Mouse (Mus musculus): ENCODE measurements around the gene Gm37240. TPM values are rescaled to one million over a fixed set of nuclear protein-coding genes. Genes with fewer than 3 reads are reported as not detected.

Gm37240 gene
- polyA plus RNA-seq, 1 experiment = not detected

DNA sequence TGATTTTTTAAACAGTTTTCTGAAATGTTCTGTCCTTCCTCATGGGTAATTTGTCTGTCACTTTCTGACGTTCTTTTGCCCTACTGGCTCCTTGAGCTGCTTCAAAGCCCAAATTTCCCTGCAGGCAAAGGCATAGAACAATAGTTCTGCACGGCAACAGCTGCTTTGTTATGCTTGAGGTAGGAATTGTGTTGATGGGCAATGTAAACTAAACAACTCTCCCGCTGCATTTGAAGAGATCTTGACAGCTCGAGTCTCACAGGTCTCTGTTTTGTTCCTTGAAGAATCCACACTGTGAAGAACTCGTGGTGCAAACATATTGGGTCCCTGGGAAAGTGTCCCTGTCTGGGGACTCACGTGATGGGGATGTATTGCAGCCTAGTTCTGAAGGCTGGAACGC is 746.8 kb downstream of the Gm37240 start:
- peaks cover 3% of the 10 kb centered on the region; the same call in 1 of the 2 replicates for H3K4me1 ChIP-seq (ENCODE audit: control insufficient read depth, insufficient read depth, low read length)
- H3K4me3 ChIP-seq (ENCODE audit: insufficient read depth, low read depth, low read length) = no peak overlapping the region
- 62% methylated on average over 7 of the region's 7 CpGs for WGBS
- TF ChIP-seq CTCF (IDR thresholded peaks at IDR 0.05; ENCODE audit: insufficient read depth, low read depth, low read length) (no peak), POLR2A (IDR thresholded peaks at IDR 0.05; ENCODE audit: insufficient read depth, low read depth, low read length) (no peak)
- H3K27ac ChIP-seq (ENCODE audit: insufficient read depth, low read depth, low read length) = no peak overlapping the region

DNA sequence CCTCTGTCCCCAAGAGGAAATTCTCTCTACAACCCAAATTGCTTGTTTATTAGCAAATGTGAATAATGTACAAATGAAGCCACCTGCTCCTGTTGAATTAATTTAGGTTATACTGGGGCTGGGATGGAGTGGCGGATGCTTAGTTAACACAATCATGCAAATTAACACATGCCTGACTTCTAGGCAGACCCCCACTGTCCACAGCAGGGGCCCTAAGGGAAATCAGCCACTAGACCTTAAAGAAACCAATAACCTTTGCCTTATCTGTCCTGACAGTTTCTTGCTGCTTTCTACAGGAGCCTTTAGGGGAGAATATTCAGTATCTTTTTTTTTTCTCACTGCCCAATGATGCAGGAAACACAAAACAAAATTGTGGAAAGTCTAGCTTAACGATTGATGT is 748.9 kb downstream of the Gm37240 start:
- Histone ChIP-seq H3K4me3 (ENCODE audit: insufficient read depth, low read depth, low read length) (no peak overlapping the region), H3K4me1 (ENCODE audit: control insufficient read depth, insufficient read depth, low read length) (no peaks in the 10 kb centered on the region), H3K27ac (ENCODE audit: insufficient read depth, low read depth, low read length) (no peak overlapping the region)
- TF ChIP-seq POLR2A (IDR thresholded peaks at IDR 0.05; ENCODE audit: insufficient read depth, low read depth, low read length) (no peak), CTCF (IDR thresholded peaks at IDR 0.05; ENCODE audit: insufficient read depth, low read depth, low read length) (no peak)
- 60% methylated on average over 2 of the region's 2 CpGs for WGBS

DNA sequence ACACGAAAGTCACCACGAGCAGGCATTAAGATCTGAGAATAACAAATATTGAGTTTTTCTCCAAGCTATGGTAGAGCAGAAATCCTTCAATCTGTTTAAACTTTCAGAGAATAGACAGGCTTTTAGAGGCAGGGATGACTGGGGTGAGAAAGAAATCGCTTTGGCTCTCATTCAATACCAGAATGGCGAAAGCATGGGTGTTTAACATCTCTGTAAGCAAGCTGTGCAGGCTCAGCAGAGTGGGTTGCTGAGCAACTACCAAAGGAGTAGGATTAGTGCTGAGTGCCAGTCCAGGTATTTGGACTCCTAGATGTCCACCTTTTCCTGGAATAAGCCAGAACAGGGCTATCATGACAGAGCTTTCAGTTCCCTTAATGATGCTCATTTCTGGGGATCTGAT is 753.8 kb downstream of the Gm37240 start:
- 60% methylated on average over 4 of the region's 4 CpGs for WGBS
- TF ChIP-seq CTCF (IDR thresholded peaks at IDR 0.05; ENCODE audit: insufficient read depth, low read depth, low read length) = no peak
- TF ChIP-seq POLR2A (IDR thresholded peaks at IDR 0.05; ENCODE audit: insufficient read depth, low read depth, low read length) = no peak
- H3K4me3 ChIP-seq (ENCODE audit: insufficient read depth, low read depth, low read length) = no peak overlapping the region
- H3K4me1 ChIP-seq (ENCODE audit: control insufficient read depth, insufficient read depth, low read length) = no peaks in the 10 kb centered on the region
- H3K27ac ChIP-seq (ENCODE audit: insufficient read depth, low read depth, low read length) = no peak overlapping the region

DNA sequence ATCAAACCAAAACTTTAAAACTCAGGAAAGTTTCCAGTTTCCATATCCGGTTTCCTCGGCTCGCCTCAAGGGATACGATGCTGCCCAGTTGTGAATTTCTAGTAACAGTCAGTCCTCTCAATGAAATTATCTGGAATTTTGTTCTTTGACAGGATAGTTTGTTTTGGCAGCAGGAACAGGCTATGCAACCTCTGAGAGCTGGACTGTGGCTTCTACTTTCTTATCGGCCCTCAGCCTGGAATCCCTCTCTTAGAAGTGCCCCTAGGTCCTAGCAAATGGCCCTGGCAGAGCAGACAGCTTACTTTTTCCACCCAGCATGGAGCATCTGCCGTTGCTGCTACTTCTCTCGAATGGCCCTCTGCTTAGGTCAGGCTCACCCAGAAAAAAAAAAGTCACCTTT is 755.4 kb downstream of the Gm37240 start:
- no peak for TF ChIP-seq CTCF (IDR thresholded peaks at IDR 0.05; ENCODE audit: insufficient read depth, low read depth, low read length)
- no peak for TF ChIP-seq POLR2A (IDR thresholded peaks at IDR 0.05; ENCODE audit: insufficient read depth, low read depth, low read length)
- no peaks in the 10 kb centered on the region for H3K4me1 ChIP-seq (ENCODE audit: control insufficient read depth, insufficient read depth, low read length)
- WGBS = 90% methylated on average over 7 of the region's 7 CpGs

DNA sequence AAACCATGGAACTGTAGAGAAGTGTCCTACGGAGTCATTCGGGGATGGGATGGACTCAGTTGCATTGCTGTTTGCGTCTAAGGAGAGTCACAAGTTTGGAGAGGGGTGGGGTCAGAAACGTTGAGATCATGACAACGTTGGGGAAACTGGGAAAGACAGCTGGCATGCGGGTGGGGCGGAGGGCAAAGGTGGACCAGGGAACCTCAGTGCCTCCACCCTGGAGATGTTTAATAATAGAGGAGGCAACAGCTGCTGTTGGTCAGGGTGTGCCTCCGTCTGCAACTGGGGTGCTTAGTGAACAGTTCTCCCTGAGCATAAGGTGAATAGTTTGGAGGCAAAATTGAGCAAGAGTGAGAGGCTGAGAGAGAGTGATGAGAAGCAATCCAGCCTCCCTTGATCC is 758.8 kb downstream of the Gm37240 start:
- H3K4me1 ChIP-seq (ENCODE audit: control insufficient read depth, insufficient read depth, low read length) = no peaks in the 10 kb centered on the region
- H3K4me3 ChIP-seq (ENCODE audit: insufficient read depth, low read depth, low read length) = no peak overlapping the region
- H3K27ac ChIP-seq (ENCODE audit: insufficient read depth, low read depth, low read length) = no peak overlapping the region
- no peak for TF ChIP-seq POLR2A (IDR thresholded peaks at IDR 0.05; ENCODE audit: insufficient read depth, low read depth, low read length)
- no peak for TF ChIP-seq CTCF (IDR thresholded peaks at IDR 0.05; ENCODE audit: insufficient read depth, low read depth, low read length)
- WGBS = 92% methylated on average over 8 of the region's 8 CpGs

More for the DNA sequence above, 755.4 kb downstream of the Gm37240 start:
- Histone ChIP-seq H3K27ac (ENCODE audit: insufficient read depth, low read depth, low read length) (no peak overlapping the region), H3K4me3 (ENCODE audit: insufficient read depth, low read depth, low read length) (no peak overlapping the region)

DNA sequence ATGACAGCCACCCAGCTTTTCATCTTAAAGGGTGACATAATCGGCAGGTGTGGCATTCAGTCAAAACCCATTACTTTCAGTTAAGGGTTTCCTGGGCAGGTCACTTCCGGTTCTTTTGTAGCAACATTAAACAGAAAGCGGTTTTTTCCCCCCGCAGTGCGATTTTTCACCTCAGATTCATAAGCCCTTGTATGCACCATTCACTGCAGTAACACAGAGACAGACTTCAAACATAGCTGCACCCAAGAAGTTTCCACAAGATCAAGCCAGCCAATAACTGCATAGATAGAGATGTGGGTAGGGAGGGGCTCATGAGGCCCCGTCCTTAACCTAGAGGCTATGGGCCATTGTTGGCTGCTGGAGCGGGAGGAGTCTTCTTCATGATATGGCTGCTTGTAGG is 760.3 kb downstream of the Gm37240 start:
- TF ChIP-seq CTCF (IDR thresholded peaks at IDR 0.05; ENCODE audit: insufficient read depth, low read depth, low read length) (no peak), POLR2A (IDR thresholded peaks at IDR 0.05; ENCODE audit: insufficient read depth, low read depth, low read length) (no peak)
- no peaks in the 10 kb centered on the region for H3K4me1 ChIP-seq (ENCODE audit: control insufficient read depth, insufficient read depth, low read length)
- H3K27ac ChIP-seq (ENCODE audit: insufficient read depth, low read depth, low read length) = no peak overlapping the region
- WGBS = 91% methylated on average over 7 of the region's 7 CpGs
- H3K4me3 ChIP-seq (ENCODE audit: insufficient read depth, low read depth, low read length) = no peak overlapping the region

DNA sequence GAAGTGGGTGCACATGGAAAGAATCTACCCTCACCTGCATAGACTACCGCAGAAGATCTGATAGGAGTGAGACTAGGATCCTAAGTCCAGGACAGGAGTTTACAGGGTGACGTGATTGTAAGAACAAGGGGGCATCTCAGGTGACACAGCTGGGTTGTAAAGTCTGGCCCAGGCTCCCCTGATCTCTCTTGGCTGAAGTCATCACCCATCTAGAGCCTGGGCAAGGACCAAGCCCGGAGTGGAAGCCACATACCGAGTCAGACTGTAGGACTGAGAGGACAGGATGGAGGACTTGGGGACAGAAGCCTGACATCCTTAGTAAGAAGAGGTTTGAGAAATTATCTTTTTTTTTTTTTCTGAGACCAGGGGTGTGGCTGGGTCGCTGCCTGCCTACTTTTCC is 761.8 kb downstream of the Gm37240 start:
- 96% methylated on average over 5 of the region's 5 CpGs for WGBS
- no peak overlapping the region for H3K27ac ChIP-seq (ENCODE audit: insufficient read depth, low read depth, low read length)
- no peaks in the 10 kb centered on the region for H3K4me1 ChIP-seq (ENCODE audit: control insufficient read depth, insufficient read depth, low read length)
- TF ChIP-seq POLR2A (IDR thresholded peaks at IDR 0.05; ENCODE audit: insufficient read depth, low read depth, low read length) = no peak
- no peak for TF ChIP-seq CTCF (IDR thresholded peaks at IDR 0.05; ENCODE audit: insufficient read depth, low read depth, low read length)
- no peak overlapping the region for H3K4me3 ChIP-seq (ENCODE audit: insufficient read depth, low read depth, low read length)

DNA sequence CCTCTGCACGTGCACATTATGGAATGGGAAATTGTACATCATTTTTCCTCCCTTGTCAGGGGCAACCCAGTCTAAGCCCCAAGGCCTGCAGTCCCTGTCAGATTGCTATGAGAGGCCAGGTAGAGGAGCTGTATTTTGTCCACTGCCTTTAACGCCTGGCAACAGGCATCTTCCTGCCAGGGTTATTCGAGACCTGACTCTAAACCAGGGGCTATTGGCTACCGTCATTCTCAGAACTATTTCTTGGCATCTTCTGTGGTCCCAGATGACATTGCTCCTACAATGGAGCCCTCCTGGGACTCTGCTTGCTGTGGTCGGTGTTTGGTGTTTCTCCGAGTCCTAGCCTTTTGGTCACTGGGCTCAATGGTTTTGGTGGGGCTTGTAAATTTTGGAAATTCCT is 762.4 kb downstream of the Gm37240 start:
- H3K27ac ChIP-seq (ENCODE audit: insufficient read depth, low read depth, low read length) = no peak overlapping the region
- TF ChIP-seq POLR2A (IDR thresholded peaks at IDR 0.05; ENCODE audit: insufficient read depth, low read depth, low read length) = no peak
- TF ChIP-seq CTCF (IDR thresholded peaks at IDR 0.05; ENCODE audit: insufficient read depth, low read depth, low read length) = no peak
- WGBS = 89% methylated on average over 6 of the region's 6 CpGs

DNA sequence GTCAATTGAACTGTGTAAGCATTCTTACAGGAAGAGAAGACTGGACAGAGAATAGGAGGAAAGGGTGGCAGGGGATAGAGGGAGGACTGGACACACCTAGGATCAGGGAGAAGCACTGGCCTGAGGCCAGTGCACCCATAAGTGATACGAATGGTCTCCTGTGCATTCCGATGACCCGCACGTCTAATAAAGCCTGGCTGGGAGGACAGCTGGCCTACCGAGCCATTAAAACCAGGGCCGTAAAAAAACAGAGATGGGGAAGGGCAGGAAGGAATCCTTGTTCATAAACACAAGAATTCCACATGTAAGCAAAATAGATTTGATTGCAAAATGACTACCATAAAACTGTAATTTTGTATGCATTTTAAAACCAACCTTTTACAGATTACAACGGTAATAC is 762.9 kb downstream of the Gm37240 start:
- TF ChIP-seq CTCF (IDR thresholded peaks at IDR 0.05; ENCODE audit: insufficient read depth, low read depth, low read length) = no peak
- no peak for TF ChIP-seq POLR2A (IDR thresholded peaks at IDR 0.05; ENCODE audit: insufficient read depth, low read depth, low read length)
- Histone ChIP-seq H3K27ac (ENCODE audit: insufficient read depth, low read depth, low read length) (no peak overlapping the region), H3K4me3 (ENCODE audit: insufficient read depth, low read depth, low read length) (no peak overlapping the region), H3K4me1 (ENCODE audit: control insufficient read depth, insufficient read depth, low read length) (no peaks in the 10 kb centered on the region)
- WGBS = 89% methylated on average over 7 of the region's 7 CpGs

More for the DNA sequence above, 762.4 kb downstream of the Gm37240 start:
- Histone ChIP-seq H3K4me3 (ENCODE audit: insufficient read depth, low read depth, low read length) (no peak overlapping the region), H3K4me1 (ENCODE audit: control insufficient read depth, insufficient read depth, low read length) (no peaks in the 10 kb centered on the region)

DNA sequence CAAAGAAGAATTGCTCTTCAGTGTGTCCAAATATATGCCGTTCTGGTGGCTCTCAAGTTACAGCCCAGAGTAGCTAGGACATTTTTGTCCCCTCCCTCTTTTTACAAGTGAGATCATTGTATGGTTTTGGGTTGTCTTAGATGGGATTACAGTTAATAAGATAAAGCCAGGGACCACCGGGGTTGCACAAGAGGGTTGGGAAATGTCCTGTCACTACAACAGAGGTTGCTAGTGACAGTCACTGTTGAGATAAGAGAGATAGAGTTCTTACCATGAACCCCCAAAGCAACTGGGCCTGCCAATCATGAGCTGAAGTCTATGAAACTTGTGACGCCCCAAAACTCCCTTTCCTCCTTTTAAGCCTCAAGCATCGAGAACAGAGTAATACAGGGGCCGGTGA is 769.6 kb downstream of the Gm37240 start:
- 98% methylated on average over 5 of the region's 5 CpGs for WGBS
- no peak overlapping the region for H3K27ac ChIP-seq (ENCODE audit: insufficient read depth, low read depth, low read length)
- 0 out of 2 replicates have a peak, but pooled peaks cover 3% of the 10 kb centered on the region for H3K4me1 ChIP-seq (ENCODE audit: control insufficient read depth, insufficient read depth, low read length)
- no peak overlapping the region for H3K4me3 ChIP-seq (ENCODE audit: insufficient read depth, low read depth, low read length)
- no peak for TF ChIP-seq CTCF (IDR thresholded peaks at IDR 0.05; ENCODE audit: insufficient read depth, low read depth, low read length)

All from olfactory bulb, adult 2 months (tissue).